Mouse (Mus musculus) erythroblast, embryonic 14.5 days (primary cell): ENCODE data around the gene Sgpp2. TPM values are rescaled to one million over a fixed set of nuclear protein-coding genes. Genes with fewer than 3 reads are reported as not detected.

Source experiments
- H3K27me3 ChIP-seq: 2 replicates; pipeline ENCODE4 v1.6.1; 2012; ENCODE audit warnings: inconsistent platforms; ENCODE audit not compliant: control insufficient read depth
- H3K36me3 ChIP-seq: 2 replicates; pipeline ENCODE4 v1.6.1; 2012; ENCODE audit warnings: mild to moderate bottlenecking, inconsistent platforms; ENCODE audit not compliant: control insufficient read depth
- H3K4me1 ChIP-seq: 2 replicates; pipeline ENCODE4 v1.6.1; 2012; ENCODE audit warnings: inconsistent platforms; ENCODE audit not compliant: control insufficient read depth
- H3K4me3 ChIP-seq: replicated peaks from 2 replicates; pipeline ENCODE3; 2012; ENCODE audit warnings: moderate library complexity, mild to moderate bottlenecking, inconsistent platforms
- H3K9me3 ChIP-seq: 2 replicates; pipeline ENCODE4 v1.6.1; 2012; ENCODE audit warnings: low read length, inconsistent platforms, mixed read lengths; ENCODE audit not compliant: control insufficient read depth
- GATA1 ChIP-seq: IDR thresholded peaks from 2 replicates; pipeline ENCODE4 v1.6.1; 2012; ENCODE audit warnings: low read length, inconsistent platforms, mixed read lengths
- TAL1 ChIP-seq: IDR thresholded peaks from 3 replicates; pipeline ENCODE4 v1.6.1; 2012; ENCODE audit warnings: low read length, inconsistent platforms, mixed read lengths
- polyA plus RNA-seq: library from polyadenylated mRNA; stranded (reverse); fragments of >175 nt; gene quantifications from 2 replicates; pipeline ENCODE4 v1.2.3, GENCODE M21; 2012

The Sgpp2 gene
- polyA plus RNA-seq, 1 experiment, result not detected

- Histone ChIP-seq H3K4me1 (no peaks in the 10 kb centered on the region), H3K9me3 (no peaks in the 10 kb centered on the region), H3K27me3 (no peaks in the 10 kb centered on the region), H3K36me3 (no peaks in the 10 kb centered on the region), H3K4me3 (no peak overlapping the region)
- TF ChIP-seq TAL1, result no peak
- no peak for TF ChIP-seq GATA1
Measured at GRCm38 (mm10) chr1:78380950-78381349, 70.8 kb downstream of the Sgpp2 start.

- no peak for TF ChIP-seq GATA1
- no peak for TF ChIP-seq TAL1
- no peaks in the 10 kb centered on the region for H3K36me3 ChIP-seq
- H3K27me3 ChIP-seq, result no peaks in the 10 kb centered on the region
- H3K4me3 ChIP-seq, result no peak overlapping the region
- H3K9me3 ChIP-seq, result no peaks in the 10 kb centered on the region
- no peaks in the 10 kb centered on the region for H3K4me1 ChIP-seq
Measured at GRCm38 (mm10) chr1:78387854-78388253, 77.7 kb downstream of the Sgpp2 start.

- no peaks in the 10 kb centered on the region for H3K4me1 ChIP-seq
- H3K36me3 ChIP-seq, result no peaks in the 10 kb centered on the region
- H3K9me3 ChIP-seq, result no peaks in the 10 kb centered on the region
- TF ChIP-seq GATA1 (no peak), TAL1 (no peak)
- H3K4me3 ChIP-seq, result no peak overlapping the region
- no peaks in the 10 kb centered on the region for H3K27me3 ChIP-seq
Measured at GRCm38 (mm10) chr1:78388848-78389247, 78.7 kb downstream of the Sgpp2 start.

GRCm38 (mm10) chr1:78395191-78395735 is 85.1 kb downstream of the Sgpp2 start:
- Histone ChIP-seq H3K9me3 (no peaks in the 10 kb centered on the region), H3K4me1 (no peaks in the 10 kb centered on the region), H3K27me3 (no peaks in the 10 kb centered on the region), H3K4me3 (no peak overlapping the region), H3K36me3 (no peaks in the 10 kb centered on the region)
- TF ChIP-seq GATA1, result no peak
- no peak for TF ChIP-seq TAL1

- H3K4me3 ChIP-seq, result no peak overlapping the region
- TF ChIP-seq TAL1, result no peak
- TF ChIP-seq GATA1, result no peak
- no peaks in the 10 kb centered on the region for H3K36me3 ChIP-seq
- no peaks in the 10 kb centered on the region for H3K9me3 ChIP-seq
- H3K4me1 ChIP-seq, result no peaks in the 10 kb centered on the region
- no peaks in the 10 kb centered on the region for H3K27me3 ChIP-seq
Measured at GRCm38 (mm10) chr1:78395737-78396136, 85.6 kb downstream of the Sgpp2 start.

- Histone ChIP-seq H3K4me3 (no peak overlapping the region), H3K9me3 (no peaks in the 10 kb centered on the region), H3K36me3 (no peaks in the 10 kb centered on the region), H3K4me1 (no peaks in the 10 kb centered on the region), H3K27me3 (no peaks in the 10 kb centered on the region)
- no peak for TF ChIP-seq TAL1
- TF ChIP-seq GATA1, result no peak
Measured at GRCm38 (mm10) chr1:78396320-78396913, 86.3 kb downstream of the Sgpp2 start.

GRCm38 (mm10) chr1:78399755-78400154 is 89.6 kb downstream of the Sgpp2 start:
- Histone ChIP-seq H3K4me1 (no peaks in the 10 kb centered on the region), H3K9me3 (no peaks in the 10 kb centered on the region), H3K4me3 (no peak overlapping the region), H3K27me3 (no peaks in the 10 kb centered on the region), H3K36me3 (no peaks in the 10 kb centered on the region)
- TF ChIP-seq TAL1, result no peak
- TF ChIP-seq GATA1, result no peak

GRCm38 (mm10) chr1:78401413-78401812 is 91.3 kb downstream of the Sgpp2 start:
- H3K4me3 ChIP-seq, result no peak overlapping the region
- no peaks in the 10 kb centered on the region for H3K9me3 ChIP-seq
- no peaks in the 10 kb centered on the region for H3K36me3 ChIP-seq
- no peaks in the 10 kb centered on the region for H3K4me1 ChIP-seq
- TF ChIP-seq GATA1, result no peak
- no peak for TF ChIP-seq TAL1
- H3K27me3 ChIP-seq, result no peaks in the 10 kb centered on the region

- H3K36me3 ChIP-seq, result no peaks in the 10 kb centered on the region; the same call in 1 of the 2 replicates
- no peaks in the 10 kb centered on the region for H3K9me3 ChIP-seq
- no peaks in the 10 kb centered on the region for H3K4me1 ChIP-seq
- TF ChIP-seq GATA1 (no peak), TAL1 (no peak)
- H3K4me3 ChIP-seq, result no peak overlapping the region
- H3K27me3 ChIP-seq, result no peaks in the 10 kb centered on the region
Measured at GRCm38 (mm10) chr1:78409396-78409795, 99.3 kb downstream of the Sgpp2 start.

- Histone ChIP-seq H3K27me3 (no peaks in the 10 kb centered on the region), H3K36me3 (peaks cover 10% of the 10 kb centered on the region), H3K4me3 (no peak overlapping the region), H3K4me1 (no peaks in the 10 kb centered on the region), H3K9me3 (no peaks in the 10 kb centered on the region)
- TF ChIP-seq TAL1, result no peak
- no peak for TF ChIP-seq GATA1
Measured at GRCm38 (mm10) chr1:78412668-78413067, 102.5 kb downstream of the Sgpp2 start.
